Mouse (Mus musculus): Measurements from ENCODE around the gene Ap2b1. TPM values are rescaled to one million over a fixed set of nuclear protein-coding genes. Genes with fewer than 3 reads are reported as not detected.

Gene Ap2b1
- total RNA-seq, 1 experiment from 2014 or later: 57.6 TPM

- ATAC-seq (replicated peaks in 1 of 2; ENCODE audit: insufficient read depth in 1 of 2, low FRiP score in 2 of 2, low TSS enrichment in 1 of 2, low read depth in 1 of 2, poor library complexity in 2 of 2, severe bottlenecking in 2 of 2): no peak
These were observed 65.8 kb downstream of the Ap2b1 start for GRCm38 (mm10) chr11:83364656-83365055.

DNA sequence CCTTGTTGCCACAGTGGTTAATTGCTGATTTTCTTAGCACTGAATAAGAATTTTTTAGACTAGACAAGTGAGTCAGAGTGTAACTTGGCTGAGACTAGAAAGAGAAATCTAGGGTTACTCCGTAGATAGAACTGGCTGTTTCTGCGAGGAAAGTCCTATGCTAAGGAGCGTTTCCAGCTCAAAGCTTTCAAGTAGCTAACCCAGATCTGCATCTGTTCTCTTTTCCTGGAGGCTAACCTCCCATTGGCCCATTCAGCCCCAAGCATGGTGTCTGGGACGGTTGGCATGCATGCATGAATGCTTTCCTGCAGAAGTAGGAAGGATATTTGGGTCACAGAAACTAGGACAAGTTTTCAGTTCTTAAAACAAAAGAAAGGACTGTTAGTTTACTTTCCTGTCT, 72.4 kb downstream of the Ap2b1 start:
- no peak for ATAC-seq (replicated peaks in 1 of 2; ENCODE audit: insufficient read depth in 1 of 2, low FRiP score in 2 of 2, low TSS enrichment in 1 of 2, low read depth in 1 of 2, poor library complexity in 2 of 2, severe bottlenecking in 2 of 2)

DNA sequence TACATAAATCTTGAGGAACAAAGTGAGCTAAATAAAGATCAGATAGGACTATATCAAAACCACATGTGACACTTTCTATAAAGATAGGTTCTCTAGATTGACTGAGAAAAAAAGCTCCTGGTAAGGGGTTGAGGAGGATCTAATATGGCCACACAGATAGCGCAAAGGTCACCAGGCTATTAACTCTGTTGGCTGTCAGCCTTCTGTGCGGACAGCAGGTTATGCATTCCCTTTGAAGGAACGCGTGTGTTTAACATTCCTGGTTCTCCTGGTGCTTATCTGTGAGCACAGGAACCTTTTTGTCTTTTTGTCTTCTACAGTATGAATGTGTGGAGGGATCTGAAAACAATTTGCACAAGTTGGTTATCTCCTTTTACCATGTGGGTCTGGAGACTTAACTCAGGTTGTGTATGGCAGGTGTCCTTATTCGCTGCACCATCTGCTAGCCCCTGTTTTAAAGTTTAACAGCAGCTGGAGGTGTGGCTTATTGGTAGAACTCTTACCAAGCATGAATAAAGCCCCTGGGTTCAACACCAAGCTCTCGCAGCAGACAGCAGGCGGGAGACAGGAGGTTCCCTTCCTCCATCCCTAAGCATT, 81.0 kb downstream of the Ap2b1 start:
- no peak for ATAC-seq (replicated peaks in 1 of 2; ENCODE audit: insufficient read depth in 1 of 2, low FRiP score in 2 of 2, low TSS enrichment in 1 of 2, low read depth in 1 of 2, poor library complexity in 2 of 2, severe bottlenecking in 2 of 2)

GRCm38 (mm10) chr11:83382876-83383531, 84.2 kb downstream of the Ap2b1 start:
- no peak for ATAC-seq (replicated peaks in 1 of 2; ENCODE audit: insufficient read depth in 1 of 2, low FRiP score in 2 of 2, low TSS enrichment in 1 of 2, low read depth in 1 of 2, poor library complexity in 2 of 2, severe bottlenecking in 2 of 2)

- ATAC-seq (replicated peaks in 1 of 2; ENCODE audit: insufficient read depth in 1 of 2, low FRiP score in 2 of 2, low TSS enrichment in 1 of 2, low read depth in 1 of 2, poor library complexity in 2 of 2, severe bottlenecking in 2 of 2): no peak
These were observed 84.7 kb downstream of the Ap2b1 start for GRCm38 (mm10) chr11:83383532-83383887.

- no peak for ATAC-seq (replicated peaks in 1 of 2; ENCODE audit: insufficient read depth in 1 of 2, low FRiP score in 2 of 2, low TSS enrichment in 1 of 2, low read depth in 1 of 2, poor library complexity in 2 of 2, severe bottlenecking in 2 of 2)
These were observed 94.2 kb downstream of the Ap2b1 start for GRCm38 (mm10) chr11:83393062-83393461.

GRCm38 (mm10) chr11:83394802-83395439, 96.1 kb downstream of the Ap2b1 start:
- ATAC-seq (replicated peaks in 1 of 2; ENCODE audit: insufficient read depth in 1 of 2, low FRiP score in 2 of 2, low TSS enrichment in 1 of 2, low read depth in 1 of 2, poor library complexity in 2 of 2, severe bottlenecking in 2 of 2): no peak

DNA sequence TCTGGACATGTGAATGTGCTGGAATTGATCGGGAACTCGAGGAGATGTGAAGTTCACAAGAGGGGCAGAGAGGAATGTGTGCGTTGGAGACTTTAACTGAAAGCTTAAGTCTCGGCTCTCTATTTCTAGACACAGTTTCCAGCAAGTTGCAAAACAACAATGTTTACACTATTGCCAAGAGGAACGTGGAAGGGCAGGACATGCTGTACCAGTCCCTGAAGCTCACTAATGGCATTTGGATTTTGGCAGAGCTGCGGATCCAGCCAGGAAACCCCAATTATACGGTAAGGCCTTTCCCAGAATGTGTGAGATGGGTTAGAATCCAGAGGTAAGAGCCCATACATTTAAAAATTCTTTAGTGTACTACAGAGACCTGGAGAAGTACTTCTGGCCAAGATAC, 98.8 kb downstream of the Ap2b1 start:
- no peak for ATAC-seq (replicated peaks in 1 of 2; ENCODE audit: insufficient read depth in 1 of 2, low FRiP score in 2 of 2, low TSS enrichment in 1 of 2, low read depth in 1 of 2, poor library complexity in 2 of 2, severe bottlenecking in 2 of 2)

DNA sequence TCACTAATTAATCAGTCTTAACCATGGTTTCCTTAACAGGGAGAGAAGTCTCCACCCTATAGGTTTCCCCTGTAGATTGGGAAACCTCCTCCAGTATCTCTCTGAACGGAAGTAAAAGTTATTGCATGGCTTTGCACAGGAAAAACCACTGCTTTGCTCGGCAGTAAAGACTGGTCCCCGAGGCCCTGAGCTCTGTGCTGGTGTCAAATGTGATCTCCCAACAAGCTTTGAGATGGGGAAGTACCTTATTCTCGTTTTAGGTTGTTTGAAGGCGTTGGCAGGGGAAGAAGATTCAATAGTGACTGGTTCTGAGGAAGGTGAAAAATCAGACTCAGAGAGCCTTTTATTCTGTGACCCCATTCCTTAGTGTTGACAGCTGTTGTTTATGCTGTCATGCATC, 99.9 kb downstream of the Ap2b1 start:
- ATAC-seq (replicated peaks in 1 of 2; ENCODE audit: insufficient read depth in 1 of 2, low FRiP score in 2 of 2, low TSS enrichment in 1 of 2, low read depth in 1 of 2, poor library complexity in 2 of 2, severe bottlenecking in 2 of 2): no peak

GRCm38 (mm10) chr11:83403787-83404186, 105.0 kb downstream of the Ap2b1 start:
- no peak for ATAC-seq (replicated peaks in 1 of 2; ENCODE audit: insufficient read depth in 1 of 2, low FRiP score in 2 of 2, low TSS enrichment in 1 of 2, low read depth in 1 of 2, poor library complexity in 2 of 2, severe bottlenecking in 2 of 2)

DNA sequence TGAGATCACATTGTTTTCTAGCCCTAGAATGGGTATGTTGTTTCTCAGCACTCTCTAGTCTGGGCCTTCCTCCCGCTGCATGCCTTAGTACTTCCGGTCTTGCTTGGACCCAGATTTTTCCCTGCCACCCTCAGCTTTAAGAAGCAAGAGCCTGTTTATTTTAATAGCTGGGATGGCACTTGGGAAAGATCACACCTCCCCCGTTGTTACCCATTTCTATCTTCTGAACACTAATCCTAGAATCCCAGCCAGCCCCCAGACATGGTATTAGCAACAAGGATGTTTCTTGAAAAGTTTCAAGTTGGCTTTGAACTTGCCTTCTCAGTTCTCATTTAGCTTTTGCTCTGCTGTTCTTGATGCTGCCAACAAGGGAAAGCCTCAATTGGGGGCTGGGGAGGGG, 107.6 kb downstream of the Ap2b1 start:
- ATAC-seq (replicated peaks in 1 of 2; ENCODE audit: insufficient read depth in 1 of 2, low FRiP score in 2 of 2, low TSS enrichment in 1 of 2, low read depth in 1 of 2, poor library complexity in 2 of 2, severe bottlenecking in 2 of 2): no peak

- no peak for ATAC-seq (replicated peaks in 1 of 2; ENCODE audit: insufficient read depth in 1 of 2, low FRiP score in 2 of 2, low TSS enrichment in 1 of 2, low read depth in 1 of 2, poor library complexity in 2 of 2, severe bottlenecking in 2 of 2)
These were observed 109.4 kb downstream of the Ap2b1 start for GRCm38 (mm10) chr11:83408242-83408641.

GRCm38 (mm10) chr11:83409087-83409754, 110.4 kb downstream of the Ap2b1 start, which contains the start of gene Rasl10b:
TSS of gene Rasl10b (plus strand) at chr11:83409137.
- no peak for ATAC-seq (replicated peaks in 1 of 2; ENCODE audit: insufficient read depth in 1 of 2, low FRiP score in 2 of 2, low TSS enrichment in 1 of 2, low read depth in 1 of 2, poor library complexity in 2 of 2, severe bottlenecking in 2 of 2)

GRCm38 (mm10) chr11:83409792-83410291, 111.0 kb downstream of the Ap2b1 start:
- no peak for ATAC-seq (replicated peaks in 1 of 2; ENCODE audit: insufficient read depth in 1 of 2, low FRiP score in 2 of 2, low TSS enrichment in 1 of 2, low read depth in 1 of 2, poor library complexity in 2 of 2, severe bottlenecking in 2 of 2)

DNA sequence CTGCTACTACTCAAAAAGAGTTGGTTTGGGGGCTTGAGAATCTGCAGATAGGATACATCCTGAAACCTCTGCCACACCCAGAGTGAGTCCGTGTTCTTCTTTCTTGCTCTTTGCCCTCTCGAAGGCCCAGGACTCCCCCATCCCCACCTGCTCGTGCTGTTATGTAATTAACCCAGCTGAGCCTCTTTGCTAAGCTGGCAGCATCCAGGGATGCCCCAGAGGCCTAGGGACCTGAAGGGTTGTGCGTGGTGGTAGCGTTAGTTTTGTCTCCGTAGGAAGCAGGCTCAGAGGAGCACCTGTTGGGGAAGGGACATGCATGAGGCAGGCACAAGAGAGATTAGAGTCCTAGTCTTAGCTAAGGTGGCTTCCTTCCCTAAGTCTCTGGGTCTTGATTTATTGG, 111.7 kb downstream of the Ap2b1 start:
- no peak for ATAC-seq (replicated peaks in 1 of 2; ENCODE audit: insufficient read depth in 1 of 2, low FRiP score in 2 of 2, low TSS enrichment in 1 of 2, low read depth in 1 of 2, poor library complexity in 2 of 2, severe bottlenecking in 2 of 2)

GRCm38 (mm10) chr11:83417080-83417479, 118.3 kb downstream of the Ap2b1 start:
- ATAC-seq (replicated peaks in 1 of 2; ENCODE audit: insufficient read depth in 1 of 2, low FRiP score in 2 of 2, low TSS enrichment in 1 of 2, low read depth in 1 of 2, poor library complexity in 2 of 2, severe bottlenecking in 2 of 2): peak; percentile 55 to 65; a peak in 3 of 4 replicates

DNA sequence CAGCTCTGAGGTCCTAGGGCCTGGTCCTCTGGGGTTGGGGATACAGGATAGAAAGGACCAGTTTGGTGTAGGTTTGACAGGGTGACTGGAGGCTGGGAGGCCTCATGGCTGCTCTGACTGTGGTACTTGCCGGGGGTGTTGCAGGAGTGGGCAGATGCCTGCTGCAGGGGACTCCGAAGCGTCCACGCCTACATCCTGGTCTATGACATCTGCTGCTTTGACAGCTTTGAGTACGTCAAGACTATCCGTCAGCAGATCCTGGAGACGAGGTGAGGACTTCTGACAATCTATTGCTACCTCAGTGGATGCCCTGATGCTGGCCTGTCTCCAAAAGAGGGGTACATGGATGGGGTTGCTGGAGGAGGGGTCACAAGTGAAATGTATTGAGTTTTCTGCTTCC, 118.9 kb downstream of the Ap2b1 start:
- ATAC-seq (replicated peaks in 1 of 2; ENCODE audit: insufficient read depth in 1 of 2, low FRiP score in 2 of 2, low TSS enrichment in 1 of 2, low read depth in 1 of 2, poor library complexity in 2 of 2, severe bottlenecking in 2 of 2): no peak

- ATAC-seq (replicated peaks in 1 of 2; ENCODE audit: insufficient read depth in 1 of 2, low FRiP score in 2 of 2, low TSS enrichment in 1 of 2, low read depth in 1 of 2, poor library complexity in 2 of 2, severe bottlenecking in 2 of 2): no peak
These were observed 119.7 kb downstream of the Ap2b1 start for GRCm38 (mm10) chr11:83418566-83418965.

Measured in hematopoietic stem cell, adult 5-6 weeks (primary cell).